Mouse (Mus musculus) spleen, postnatal 4 days (tissue): ENCODE measurements at regions not wholly inside any gene's neighbourhood (a gene's known extent, or its start where the extent isn't known, plus 50 kb on each side); places are given as distances from the start of the nearest gene placed in this dataset.
A peak's percentile ranks its signal among the peaks of the same experiment; 100 is the strongest.

Source experiments
- DNase-seq, 2 experiments: peaks; one replicate each; pipeline ENCODE4 v3.0.0; 2022; ENCODE audit warnings: low spot score in 2 of 2

- DNase-seq = no peak
Observed at GRCm38 (mm10) chr15:69632306-69632705, 3131.6 kb upstream of the Lrrc6 start.

- no peak for DNase-seq
Observed at GRCm38 (mm10) chr15:69617998-69618397, 3117.3 kb upstream of the Lrrc6 start.

DNA sequence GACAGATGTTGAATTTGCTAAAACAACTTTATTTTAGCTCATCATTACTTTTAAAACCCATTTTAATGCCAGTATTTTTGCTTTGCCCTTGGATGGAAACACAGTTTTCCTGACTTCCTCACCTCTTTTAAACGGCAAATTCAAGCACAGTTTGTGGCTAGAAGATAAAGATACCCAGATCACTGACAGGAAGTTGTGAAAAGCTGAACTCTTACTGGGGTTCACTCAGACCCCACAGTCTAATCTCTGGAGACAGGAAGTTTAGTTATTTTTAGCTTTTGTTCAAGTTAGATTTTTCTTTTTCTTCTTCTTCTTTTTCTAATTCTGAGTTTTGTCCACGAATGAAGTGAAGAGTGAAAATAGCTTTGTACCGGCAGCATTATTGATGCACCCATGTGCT lies 3113.3 kb upstream of the Lrrc6 start:
- DNase-seq = no peak

- DNase-seq = no peak
Observed at GRCm38 (mm10) chr15:69591219-69592006, 3090.7 kb upstream of the Lrrc6 start.

GRCm38 (mm10) chr15:69588084-69588483 lies 3087.4 kb upstream of the Lrrc6 start:
- no peak for DNase-seq

DNA sequence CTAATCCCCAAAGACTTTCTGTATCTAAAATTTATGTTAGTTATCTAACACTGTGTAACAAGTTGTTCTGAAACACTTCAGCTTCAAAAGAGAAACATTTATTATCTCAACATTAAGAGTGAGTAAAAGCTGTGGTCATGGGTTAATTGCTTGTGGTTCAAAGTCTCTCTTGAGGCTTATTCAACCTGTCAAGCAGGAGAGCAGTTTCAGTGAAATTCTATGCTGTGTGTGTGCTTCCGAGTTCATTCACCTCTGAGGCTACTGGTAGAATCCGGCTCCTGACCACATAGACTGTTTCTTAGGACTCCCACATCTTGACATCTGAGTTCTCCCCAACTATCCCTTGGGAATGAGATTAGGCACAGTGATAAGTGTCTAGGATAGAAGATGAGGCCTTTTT lies 3076.0 kb upstream of the Lrrc6 start:
- no peak for DNase-seq

DNA sequence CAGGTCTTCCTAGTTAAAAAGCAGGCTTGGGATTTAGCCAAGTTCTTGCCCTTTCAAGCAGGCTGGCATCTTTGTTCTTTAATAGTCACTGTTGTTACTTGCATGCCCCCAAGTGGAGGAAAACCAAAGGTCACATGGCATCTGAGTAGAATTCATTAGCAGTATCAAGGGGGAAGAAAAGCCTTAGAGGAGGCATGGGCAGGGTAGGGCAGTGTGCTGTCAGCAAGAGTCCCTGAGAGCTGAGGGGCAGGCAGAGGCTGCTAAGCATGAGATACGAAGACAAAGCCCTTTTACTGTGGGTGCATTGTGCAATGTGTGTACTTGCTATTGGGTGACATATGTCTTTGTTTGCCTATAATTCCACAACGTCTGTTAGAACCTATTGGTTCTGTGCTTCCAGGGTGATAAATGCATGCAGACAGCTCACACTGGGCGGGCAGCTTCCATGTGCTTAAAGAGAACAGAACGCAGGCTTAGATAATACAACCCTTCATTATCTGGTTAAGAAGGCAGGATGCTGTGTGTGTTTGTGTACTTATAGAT lies 3075.0 kb upstream of the Lrrc6 start:
- DNase-seq = peak in 1 of 2 experiments; percentile 11

GRCm38 (mm10) chr15:69554171-69554570 lies 3053.5 kb upstream of the Lrrc6 start:
- DNase-seq = no peak

DNA sequence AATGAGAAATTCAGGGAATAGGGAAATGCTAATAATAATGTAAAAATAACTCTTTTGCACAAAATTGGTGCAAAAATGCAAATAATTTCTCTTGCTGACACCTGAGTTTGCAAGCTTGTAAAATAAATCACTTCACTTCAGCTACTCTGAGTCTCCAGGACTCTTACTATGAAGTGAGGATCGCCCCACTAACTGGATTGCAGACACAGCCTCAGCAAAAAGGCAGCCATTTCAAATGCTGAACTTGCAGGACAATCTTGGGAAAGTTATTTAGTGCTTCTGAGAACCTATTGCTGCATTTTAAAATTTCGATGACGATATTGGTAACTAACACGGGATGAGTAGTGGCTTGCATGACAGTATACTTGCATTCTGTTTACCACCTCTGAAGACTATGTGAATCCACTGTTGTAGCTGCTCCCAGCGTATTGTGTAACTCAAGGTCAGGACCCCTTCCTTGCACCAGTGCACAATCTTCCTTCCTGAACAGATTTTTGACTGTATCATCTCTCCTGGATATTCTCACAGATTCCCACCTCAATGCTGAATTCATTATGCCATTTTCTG lies 3051.4 kb upstream of the Lrrc6 start:
- DNase-seq = no peak

DNA sequence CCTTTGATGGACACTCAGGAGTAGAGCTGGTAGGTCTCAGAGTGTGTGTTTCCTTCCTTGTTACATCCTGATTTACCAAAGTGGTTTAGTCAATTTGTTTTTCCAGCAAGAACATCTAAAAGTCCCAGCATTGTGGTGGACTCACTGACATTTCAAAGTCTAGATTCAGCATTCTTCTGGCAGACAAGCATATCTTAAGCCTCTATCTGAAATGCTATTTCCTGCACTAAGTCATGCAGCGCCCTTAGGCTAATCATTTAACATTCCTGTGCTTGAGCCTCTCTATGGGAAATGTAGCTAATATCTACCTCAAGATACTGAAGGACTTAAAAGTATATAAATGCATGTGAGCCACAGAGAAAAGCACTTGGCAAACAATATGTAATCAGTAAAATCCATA lies 3050.3 kb upstream of the Lrrc6 start:
- DNase-seq = no peak

DNA sequence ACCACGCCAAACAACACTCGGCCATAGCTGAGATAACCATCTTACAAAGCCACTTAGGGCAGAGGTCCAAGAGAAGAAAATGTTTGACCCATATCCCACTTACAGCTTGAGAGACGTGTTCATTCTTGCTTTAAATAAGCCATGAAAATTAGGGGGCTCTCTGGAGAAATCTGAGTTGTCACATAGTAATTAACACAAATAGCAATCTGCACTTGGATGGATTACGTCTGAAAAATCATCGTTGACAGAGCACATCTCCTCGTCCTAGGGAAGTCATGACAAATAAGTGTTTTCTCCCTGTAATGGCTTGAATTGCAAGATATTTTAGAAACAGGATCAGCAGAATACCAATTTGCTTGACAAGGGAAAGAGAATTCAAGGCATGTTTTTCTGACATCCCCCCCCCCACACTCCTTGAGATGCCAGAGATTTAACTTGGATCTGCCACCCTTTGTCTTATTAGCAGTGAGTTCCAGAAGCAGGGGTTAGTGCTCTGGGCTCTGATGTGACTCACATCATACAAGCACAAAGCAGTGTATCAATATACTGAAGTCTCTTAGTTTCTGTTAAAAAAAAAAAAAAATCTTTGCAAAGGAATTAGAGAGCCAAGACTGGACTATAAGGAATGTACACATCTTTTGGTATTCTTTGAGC lies 3025.9 kb upstream of the Lrrc6 start:
- DNase-seq = no peak

- no peak for DNase-seq
Observed at GRCm38 (mm10) chr15:69484421-69485074, 2983.8 kb upstream of the Lrrc6 start.

DNA sequence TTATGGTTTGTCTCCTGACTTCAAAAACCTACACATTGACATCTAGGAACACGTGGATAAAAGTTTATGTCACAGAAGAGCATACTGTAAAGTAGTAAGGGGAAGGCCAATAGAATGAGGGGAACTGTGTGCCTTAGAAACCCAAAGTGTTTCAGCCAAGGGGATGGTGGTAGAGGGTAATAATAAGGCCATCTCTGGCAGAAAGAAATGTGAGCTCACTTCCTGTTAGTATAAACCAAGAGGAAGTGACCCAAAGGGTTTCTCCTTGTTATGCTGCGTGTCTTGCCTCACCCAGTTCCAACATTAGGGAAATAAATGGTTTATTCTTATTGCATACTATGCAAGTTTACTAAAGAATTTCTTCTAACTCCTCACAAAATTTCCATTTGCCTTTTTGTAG lies 2982.4 kb upstream of the Lrrc6 start:
- no peak for DNase-seq

DNA sequence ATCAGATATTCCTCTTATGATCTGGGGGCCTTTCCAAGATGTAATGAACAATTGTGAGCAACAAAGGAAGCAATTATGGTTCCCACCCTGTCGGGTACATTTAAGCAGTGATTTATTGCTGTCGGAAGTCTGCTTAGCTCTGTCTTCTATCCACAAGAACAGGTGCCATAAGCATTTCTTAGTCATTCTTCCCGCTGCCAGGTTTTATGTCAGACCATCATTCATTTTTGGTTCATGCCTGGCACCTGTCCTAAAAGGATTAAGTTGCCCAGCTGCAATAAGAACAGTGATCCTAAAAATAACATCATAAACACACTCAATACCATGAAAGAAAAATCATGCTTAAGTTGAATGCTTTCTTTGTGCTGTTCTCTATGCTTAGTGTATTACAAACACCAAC lies 2980.4 kb upstream of the Lrrc6 start:
- no peak for DNase-seq

GRCm38 (mm10) chr15:69477050-69477449 lies 2976.3 kb upstream of the Lrrc6 start:
- no peak for DNase-seq

DNA sequence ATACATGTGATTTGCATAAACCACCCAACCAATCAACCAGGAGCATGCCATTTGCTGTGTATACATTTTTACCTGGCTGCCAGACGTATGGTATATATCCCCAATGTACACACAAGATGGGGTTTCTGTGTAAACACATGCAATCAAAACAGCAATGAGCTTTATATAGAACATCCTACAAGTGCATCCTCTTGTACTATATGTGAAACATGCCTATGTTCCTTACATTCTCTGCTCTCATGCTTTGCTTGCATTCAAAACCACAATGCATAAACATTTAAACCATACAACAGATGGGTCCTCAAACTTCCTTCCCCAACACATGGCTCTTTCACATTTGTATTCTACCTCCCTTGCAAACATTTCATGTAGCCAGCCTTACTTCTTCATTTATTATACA lies 2968.9 kb upstream of the Lrrc6 start:
- DNase-seq = no peak

- no peak for DNase-seq
Observed at GRCm38 (mm10) chr15:69460581-69461194, 2960.0 kb upstream of the Lrrc6 start.

- DNase-seq = no peak
Observed at GRCm38 (mm10) chr15:69457473-69457872, 2956.8 kb upstream of the Lrrc6 start.

DNA sequence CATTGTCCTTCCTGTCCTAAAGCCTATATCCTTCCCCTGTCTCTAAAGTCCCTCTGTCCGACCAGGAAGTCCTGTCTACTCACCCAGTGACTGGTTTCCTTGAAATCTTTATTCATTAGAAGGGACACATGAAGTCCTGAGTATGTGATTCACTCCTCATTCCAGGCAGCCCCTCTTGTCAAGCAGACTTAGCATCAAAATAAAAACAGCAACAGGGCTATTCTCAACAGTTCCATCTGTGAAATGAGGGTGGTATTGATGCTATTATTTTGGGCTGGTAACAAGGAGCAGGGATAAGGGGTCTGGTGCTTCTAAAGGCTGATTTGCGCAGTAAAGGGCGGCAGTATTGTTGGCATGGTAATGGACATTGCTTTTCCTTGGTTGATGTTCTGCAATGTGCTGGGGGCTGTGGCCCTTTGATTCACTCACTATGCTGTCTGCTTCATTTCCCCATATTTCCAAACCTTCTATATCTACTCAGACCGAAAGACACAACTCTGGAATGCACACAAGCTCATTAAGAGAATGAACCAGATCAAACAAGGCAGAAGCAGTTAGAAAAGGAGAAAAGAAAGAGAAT lies 2955.6 kb upstream of the Lrrc6 start:
- no peak for DNase-seq

DNA sequence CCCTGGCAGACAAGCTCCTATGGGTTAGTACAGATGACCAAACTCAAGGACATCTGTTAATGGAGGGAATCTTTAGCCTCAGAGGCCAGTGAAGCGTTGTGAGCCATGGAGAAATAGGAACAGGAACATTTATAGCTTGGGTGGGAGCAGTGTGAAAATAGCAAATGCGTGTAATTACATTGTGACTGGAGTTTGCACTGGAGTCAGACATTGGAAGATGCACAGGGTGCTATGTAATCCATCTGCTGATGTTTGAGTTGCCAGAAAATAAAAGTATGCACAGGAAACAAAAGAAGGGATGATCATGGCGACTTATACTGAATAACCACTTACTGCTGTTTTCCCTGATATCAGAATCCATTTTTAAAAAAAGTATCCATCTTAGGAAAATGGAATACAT lies 2940.3 kb upstream of the Lrrc6 start:
- DNase-seq = no peak

DNA sequence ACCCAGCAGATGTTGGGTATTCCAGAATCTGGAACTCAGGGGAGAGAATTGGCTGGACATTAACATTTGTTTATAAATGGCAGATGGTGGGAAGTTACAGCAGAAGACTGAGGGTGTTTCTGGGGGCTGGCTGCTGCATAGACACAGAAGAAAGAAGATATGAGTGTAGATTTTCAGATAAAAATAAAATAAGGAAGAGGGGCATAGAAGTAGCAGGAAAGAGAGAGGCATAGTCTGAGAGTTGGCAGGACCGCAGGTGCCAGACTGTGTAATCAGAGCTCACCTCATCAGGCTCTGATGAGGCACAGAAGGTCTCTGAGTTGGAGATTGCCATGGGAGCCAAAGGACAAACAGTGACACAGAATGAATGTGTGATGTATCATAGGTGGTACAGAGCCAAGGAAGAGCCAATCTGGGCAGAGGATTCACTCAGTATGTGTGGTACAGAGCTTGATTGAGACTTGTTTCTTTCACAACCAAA lies 2912.9 kb upstream of the Lrrc6 start:
- no peak for DNase-seq
